Mouse (Mus musculus): ENCODE results near the gene Rtp2.

Gene Rtp2

DNA sequence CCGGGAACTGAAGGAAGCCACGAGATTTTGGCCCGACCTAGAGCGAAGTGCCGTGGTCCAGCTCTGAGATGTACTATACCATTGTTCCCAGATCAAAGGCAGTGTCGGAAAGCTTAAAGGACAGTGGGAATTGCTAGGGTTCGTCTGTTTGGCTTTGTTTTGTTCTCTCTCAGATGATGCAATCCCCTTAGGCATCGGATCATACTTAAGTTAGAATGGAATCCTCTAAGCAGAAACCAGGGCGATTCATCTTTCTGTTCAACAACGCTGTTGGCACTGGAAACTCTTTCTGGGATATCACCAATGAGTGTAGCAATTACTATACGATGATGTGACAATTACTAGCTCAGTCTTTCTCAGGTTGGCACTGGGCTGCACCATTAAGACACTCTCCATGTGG is at the start of gene Rtp2:
Rtp2 (minus strand) TSS at position 101 of the 400 bp plus-strand sequence.
- DNase-seq = no peak

DNA sequence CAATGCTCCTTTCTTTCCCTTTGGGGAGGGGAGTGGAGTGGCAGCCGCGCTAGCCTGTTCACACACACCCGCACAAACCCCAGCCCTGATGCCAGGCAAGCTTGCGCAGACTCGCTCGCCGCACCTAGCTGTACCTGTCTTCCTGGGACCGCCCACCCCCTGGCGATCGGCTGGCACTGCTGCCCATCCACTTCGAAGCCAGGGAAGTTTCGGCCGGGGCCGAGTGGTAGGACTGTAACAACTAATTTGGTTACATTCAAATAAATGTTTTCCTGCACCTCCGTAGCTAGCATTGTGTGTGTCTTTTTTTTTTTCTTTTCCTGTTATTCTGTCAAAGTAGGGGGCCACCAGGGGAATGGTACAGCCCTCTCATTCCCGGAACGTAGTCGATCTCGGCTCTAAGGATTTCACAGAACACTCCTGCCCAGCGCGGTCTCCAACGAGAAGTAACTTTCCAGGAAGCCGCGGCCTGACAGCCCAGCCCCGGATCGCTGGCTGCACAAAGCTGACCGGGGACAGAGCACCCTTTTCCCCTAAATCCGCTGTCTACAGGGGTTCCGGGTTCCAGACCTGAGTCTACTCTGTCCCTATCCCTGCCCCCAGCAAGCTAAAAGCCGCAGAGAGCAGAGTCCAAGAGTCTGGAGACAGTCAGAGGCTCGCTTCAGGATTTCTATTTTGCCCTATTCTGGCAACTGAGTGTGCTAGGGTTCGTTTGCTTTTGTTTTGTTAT is 49.0 kb upstream of the Rtp2 start:
- no peak for DNase-seq

DNA sequence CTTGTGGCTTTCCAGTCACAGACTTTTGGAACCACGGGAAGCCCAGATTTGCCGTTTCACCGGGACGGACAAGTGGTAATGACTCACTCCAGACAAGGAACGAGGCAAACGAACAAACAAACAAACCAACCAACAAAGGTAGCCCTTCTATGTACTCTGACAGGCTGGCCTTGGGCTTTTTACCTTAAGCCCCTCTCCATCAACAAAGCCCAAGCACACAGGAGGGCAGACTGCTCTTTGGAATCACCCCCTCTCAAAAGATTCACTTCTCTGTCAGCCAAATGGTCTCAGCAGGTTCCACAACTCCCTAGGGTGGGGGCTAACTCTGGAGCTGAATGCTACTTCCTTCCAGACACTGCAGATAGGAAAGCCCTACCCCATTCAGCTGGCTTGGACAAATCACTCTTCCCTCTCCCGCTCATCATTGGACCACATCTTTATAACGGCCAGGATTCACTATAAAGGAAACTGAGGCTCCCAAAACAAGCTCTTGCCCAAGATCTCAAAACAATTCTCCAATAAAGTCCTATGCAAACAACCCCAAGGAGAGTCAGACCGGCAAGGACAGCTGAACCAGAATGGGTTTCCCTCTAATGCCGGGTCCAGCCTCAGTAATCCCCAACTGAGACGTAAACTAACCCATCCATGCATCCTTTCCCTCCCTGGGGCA is 48.1 kb upstream of the Rtp2 start:
- DNase-seq = no peak

DNA sequence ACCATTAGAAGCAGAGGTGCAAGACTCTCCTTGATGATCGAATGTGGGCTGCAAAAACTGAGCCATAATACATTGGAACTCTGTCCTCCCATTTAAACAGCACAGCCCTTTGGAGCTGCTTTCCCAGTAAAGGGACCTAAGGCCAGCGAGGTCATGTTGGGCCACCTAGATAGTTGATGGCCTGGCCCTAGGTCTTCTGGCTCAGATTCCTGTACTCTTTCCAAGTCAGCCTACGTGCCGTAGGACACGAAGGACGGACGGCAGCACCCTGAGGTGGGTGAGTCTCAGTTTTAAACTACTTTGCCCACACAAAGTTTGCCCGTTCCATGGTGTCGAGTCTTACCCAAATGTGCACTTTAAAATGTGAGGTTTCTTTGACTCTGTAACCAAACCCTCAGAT is 47.3 kb upstream of the Rtp2 start:
- no peak for DNase-seq

DNA sequence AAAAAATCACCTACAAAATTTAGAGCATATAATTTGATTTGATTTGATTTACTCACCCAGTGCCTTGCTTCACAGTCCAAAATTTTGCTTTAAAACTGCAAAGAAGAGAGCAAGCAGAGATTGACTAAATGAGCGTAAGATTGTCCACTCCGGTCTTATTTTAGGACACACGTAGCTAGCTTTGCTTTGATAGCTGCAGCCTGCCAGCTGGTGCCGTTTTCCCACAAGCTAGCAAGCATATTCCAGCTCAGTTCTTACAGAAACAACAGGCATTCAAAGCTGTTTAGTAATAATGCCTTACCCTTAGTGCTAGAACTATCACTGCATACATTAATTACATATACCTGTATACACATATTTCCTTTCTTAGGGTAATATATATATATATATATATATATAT is 46.3 kb upstream of the Rtp2 start:
- DNase-seq = no peak

DNA sequence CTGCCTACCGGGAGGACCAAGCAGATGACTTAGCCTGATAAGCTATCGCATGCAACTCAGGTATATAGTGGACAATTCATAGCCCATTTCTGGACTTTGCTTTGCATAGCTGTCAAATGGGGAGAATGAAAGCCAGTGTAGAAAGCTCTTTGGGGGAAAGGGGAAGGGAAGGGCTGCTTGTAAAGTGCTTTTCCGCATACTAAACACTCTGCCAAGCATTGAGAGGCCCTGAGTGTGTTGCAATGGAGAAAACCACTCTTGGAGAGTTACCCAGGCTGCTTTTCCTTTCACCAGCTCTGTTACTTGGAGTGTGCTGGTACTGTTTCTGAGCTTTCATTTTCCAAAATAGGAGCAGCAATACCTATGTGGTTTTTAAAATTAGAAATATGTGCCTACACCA is 45.5 kb upstream of the Rtp2 start:
- no peak for DNase-seq

DNA sequence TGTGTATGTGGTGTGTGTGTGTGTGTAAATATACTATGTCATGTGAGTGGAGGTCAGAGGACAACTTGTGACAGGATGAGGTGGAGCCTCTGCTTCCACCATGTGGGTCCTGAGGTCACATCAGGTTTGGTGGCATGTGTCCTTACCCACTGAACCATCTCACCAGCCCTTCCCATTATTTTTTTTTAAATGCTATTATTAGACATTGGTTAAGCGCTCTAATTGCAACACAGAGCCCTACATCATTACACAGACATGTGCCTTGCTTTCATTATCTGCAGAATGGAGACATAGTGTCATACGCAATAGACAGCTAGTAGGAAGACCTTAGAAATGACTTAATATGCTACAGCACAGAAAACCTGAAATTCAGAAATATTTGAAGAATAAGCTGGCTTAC is 44.0 kb upstream of the Rtp2 start:
- DNase-seq = no peak

DNA sequence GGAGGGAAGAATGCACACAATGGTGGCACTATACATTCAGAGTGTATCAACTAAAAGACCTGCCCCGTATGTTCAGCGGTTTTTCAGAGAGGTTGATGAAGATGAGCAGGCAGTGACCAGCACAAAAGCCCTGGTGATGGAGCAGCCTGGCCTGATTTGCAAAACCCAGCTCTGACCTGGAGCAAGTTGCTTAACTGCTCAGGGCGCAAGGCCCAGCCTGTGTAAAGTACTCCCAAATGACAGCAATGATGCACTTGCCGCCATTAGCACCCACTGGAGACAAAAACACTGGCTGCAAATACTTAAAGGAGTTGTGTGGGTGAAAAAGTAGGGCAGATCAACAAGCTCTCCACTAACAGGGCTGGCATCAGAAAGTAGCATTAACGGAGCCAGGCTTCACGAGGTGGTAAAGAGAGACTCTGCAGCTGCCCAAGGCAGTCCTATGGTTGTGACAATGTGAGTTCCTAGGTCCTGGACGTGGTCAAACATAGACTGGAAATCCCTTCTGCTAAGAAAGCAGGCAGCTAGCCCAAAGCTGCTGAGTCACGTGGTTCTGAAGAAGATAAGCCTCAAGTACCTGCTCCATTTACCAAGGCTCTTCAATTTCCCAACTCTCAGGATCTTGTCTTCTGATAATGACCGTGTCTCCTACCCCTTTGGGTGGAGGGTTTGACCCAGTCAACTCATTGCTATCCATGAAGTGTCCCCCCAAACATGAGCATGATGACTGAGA is 41.6 kb upstream of the Rtp2 start:
- no peak for DNase-seq

DNA sequence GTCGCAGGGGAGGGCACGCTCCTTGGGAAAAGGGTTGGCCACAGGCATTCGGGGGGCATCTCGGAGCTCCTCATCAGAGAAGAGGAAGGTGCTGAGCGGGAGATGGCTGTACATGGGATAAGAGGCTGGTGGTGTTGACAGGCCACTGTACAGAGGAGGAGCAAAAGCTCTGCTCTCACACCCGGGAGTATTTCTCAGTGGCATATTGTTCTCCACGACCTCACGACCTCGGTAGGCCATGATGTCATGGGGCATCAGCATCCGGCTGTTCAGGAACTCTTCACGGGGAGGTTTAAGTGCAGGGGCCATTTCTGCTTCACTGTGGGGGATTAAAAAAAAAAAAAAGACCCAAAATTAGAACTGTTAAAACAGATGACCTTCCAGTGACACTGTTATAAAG is 40.7 kb upstream of the Rtp2 start:
- no peak for DNase-seq

DNA sequence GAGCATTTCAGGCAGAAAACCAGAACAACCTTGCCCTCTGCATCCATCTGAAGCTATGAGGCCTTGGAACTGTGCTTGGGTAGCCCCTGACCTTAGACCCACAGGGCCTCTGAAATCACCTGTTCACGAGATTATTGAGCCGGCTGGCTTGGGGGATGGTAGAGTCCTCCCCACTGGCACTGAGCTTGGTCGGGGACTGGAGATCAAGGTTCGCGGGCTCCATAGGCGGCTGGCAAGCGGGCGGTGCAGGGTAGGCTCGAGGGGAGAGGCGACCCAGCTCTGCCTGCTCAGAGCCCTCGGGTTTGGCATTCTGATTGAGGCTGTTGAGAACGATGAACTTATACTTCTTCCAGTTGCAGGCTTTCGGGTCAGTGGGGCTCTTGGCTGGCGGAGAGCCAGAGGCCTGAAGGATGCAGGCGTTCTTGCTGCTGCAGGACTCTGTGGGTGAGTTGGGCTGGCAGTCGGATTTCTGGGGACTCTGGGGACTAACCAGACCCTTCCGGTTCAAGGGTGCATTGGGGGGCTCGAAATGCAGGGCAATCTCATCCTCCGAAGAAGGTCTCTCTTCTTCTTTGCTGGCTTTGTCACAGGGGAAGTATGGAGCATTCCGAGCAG is 40.0 kb upstream of the Rtp2 start:
- DNase-seq = peak; percentile 32

DNA sequence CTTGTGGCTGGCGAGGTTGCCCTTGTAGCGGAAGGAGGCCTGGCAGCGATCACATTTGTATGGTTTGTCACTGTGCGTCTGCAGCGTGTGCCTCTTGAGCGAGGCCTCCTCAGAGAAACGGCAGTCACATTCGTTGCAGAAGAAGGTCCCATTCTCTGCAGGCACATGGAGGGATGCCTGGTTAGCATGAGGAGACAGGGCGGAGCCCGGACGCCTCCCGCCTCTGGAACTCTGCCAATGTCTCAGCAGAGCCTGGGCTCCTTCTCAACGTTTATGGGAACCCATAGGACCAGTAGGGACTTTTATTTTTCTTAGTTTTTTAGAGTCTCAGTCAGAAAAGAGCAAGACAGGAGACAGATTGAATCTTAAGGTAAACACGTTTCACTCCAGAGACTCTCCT is 37.7 kb upstream of the Rtp2 start:
- DNase-seq = no peak

DNA sequence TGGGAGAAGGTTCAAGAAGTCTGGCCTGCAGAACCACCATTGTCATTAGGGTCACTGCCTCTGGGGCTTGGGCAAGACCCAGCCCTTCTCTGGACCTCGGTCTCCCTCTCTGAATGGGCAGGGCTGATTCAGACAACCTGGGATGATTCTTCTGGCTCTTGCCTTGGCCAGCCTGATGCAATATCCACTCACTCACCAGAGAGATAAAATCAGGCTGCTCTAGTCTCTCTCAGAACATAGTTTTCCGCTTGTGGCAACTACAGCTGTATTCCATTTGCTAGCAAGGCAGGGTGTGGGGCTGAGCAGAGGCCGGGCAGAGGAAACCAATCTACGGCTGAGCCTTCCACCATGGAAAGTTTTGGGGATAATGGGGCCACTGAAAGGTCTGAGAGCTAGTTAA is 36.7 kb upstream of the Rtp2 start:
- DNase-seq = no peak

DNA sequence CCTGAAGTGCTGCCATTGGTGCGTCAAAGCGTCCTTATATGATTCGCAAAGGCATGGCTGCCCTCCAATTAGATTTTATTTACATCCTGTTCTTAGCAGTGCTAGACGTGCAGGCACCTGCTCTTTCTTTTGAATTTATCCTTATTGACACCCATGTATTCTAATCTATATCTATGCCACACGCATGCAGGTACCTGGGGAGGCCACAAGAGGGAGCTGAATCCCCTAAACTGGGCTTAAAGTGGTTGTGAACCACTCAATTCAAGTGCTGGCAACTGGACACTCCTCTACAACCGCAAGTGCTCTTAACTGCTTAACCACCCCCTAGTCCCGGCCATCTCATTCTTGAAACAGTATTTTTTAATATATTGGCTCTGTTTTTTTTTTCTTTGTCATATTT is 35.1 kb upstream of the Rtp2 start:
- no peak for DNase-seq

DNA sequence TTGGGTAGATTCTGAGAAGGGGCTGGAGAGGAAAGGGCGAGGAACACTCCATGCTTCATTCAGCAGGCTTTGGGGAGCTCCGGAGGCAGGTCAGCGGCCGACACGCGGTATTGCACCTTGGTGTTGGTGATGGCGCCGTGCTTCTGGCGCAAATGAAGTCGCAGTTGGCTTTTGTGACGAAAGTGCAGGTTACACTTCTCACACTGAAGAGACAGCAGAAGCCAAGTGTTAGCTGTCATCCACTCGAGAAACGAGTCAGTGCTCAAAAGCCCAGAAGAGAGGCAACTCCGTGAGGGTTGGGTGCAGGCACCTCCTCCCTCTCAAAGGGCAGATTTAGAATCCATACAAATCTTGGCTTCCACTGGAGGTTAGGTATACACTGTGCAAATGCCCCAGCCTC is 33.9 kb upstream of the Rtp2 start:
- DNase-seq = no peak

DNA sequence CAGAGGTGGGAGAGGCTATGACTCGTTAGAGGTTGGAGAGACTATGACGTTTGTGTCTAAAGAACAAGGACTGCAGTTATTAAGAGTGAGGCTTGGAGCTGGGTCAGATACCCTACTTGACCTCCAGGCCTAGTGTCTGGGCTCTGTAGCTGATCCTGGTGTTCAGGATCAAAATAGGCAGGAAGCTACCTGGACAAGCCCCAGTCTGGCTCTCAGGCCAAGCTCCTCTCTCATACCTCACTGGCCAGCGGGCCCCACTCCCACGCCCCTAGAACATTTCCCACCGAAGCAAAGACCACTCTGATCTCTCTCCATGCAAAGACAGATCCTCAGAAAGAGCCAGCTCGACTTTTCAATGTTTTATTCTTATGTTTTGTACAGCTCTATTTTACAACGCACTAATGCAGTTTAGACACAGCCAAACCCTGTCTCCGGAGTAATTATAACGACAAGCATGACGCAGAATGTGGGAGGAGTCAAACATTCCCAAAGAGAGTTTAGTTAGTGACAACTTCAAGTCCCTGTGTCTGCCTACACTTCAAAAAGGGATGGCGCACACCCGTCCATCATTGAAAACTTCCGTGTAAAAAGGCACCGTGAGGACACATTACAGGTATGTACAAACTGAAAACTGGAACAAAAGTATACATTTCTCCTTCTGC is 32.6 kb upstream of the Rtp2 start:
- DNase-seq = no peak

DNA sequence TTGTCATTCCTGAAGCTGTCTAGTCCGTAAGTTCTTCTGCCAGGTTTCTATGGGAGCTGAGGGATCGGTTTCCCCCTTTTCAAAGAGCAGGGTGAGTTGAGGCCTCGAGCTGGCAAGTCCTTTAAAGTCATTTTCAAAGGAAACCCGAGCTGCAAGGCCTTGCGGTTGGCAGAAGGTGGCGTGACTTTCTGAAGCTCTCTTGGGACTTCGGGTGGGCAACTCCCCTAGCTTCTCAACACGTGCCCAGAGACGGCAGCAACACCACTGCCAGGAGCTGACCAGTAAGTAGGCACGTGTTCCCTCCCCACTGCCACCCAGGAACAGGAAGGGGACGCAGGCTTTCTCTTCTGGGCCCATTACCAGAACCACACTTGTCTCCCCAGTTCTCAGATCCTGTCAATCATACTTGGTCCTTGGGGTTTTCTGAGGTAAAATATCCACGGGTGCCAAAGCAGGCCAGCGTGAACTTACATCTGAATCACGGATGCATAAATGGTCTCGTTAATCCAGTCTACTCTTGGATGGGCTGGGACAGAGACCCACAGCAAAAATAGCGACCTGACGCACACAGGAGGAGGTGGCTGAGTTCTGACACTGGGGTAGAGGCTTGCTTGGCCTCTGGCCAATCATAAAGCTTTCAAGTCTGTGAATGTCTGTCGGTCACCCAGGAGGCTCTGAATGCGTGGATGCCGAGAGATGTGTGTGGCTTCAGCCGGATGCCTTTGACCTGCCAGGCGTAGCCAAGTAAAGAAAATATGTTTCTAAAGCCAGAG is 31.9 kb upstream of the Rtp2 start:
- no peak for DNase-seq

DNA sequence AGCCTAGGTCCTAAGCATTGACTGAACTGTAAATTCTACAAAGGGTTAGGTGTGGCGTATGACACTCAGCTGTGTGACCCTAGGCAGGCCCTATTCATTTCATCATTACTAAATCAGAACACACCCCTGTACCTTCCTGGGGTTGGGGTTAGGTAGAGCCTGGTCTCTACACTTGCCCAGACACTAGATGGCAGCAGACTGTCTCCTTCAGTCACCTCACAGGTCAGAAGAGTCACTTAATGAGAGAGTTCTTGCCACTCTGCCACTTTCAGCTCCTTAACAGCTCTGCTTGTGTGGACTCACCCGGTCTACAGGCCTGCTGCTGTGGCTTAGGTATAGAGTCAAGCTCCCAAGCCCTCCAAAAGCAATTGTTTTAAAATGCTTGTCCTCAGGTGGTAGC is 30.2 kb upstream of the Rtp2 start:
- DNase-seq = no peak

DNA sequence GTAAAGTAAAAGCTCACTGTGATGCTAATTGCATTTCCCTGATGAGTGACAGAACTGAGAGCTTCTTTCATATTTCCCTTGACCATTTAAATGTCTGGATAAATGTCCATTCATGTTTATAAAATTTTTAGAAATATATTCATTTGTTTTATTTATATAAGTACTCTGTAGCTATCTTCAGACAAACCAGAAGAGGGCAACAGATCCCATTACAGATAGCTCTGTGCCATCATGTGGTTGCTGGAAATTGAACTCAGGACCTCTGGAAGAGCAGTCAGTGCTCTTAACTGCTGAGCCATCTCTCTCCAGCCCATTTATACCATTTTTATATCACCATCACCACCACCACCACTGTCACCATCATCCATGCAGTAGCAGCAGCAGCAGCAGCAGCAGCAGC is 26.7 kb upstream of the Rtp2 start:
- no peak for DNase-seq

DNA sequence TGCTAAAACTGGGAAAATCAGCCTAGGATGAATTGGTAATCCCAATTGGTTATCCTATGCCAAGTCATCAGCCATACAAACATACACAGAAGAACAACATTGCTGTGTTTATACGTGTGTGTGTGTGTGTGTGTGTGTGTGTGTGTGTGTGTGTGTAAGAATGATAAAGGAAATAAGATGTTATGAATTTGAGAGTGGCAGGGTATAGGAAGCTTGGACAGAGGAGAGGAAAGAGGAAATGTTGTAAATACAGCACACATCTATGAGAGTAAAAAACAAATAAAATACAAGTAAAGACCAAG is 21.7 kb upstream of the Rtp2 start:
- DNase-seq = no peak

DNA sequence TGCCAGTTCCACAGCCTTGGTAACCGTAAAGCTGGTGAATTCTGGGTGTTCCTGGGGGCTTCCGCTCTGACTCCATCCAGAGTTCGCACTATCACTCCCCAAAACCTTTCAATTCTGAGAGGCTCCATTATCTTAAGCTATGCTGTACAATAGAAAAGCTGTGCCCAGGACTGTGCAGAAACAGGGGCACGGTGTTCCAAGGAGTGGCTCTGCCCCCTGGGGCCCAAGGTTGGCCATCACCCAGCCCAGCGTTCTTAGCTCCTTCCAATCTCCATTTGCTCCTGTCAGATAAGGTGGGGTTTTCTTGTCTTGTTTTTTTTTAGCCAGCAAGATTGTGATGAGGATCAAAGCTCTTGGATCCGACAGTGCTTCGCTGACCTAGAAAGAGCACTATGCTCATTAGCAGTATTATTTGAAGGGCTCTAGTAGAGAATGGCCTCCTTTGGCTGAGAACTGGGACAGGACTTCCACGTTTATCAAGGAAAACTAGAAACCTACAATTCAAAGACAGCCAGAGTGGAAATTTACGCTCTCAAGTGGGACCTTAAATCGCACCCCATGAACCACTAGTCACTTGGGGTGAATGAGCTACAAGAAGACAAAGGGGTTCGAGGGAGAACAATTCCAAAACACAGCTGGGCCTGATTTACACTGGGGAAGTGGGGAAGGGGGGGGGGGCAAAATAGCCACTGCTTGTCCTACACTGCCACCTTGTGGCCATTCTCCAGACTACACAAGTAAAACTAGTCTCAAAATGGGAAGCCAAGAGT is 21.2 kb upstream of the Rtp2 start:
- DNase-seq = peak; percentile 42

DNA sequence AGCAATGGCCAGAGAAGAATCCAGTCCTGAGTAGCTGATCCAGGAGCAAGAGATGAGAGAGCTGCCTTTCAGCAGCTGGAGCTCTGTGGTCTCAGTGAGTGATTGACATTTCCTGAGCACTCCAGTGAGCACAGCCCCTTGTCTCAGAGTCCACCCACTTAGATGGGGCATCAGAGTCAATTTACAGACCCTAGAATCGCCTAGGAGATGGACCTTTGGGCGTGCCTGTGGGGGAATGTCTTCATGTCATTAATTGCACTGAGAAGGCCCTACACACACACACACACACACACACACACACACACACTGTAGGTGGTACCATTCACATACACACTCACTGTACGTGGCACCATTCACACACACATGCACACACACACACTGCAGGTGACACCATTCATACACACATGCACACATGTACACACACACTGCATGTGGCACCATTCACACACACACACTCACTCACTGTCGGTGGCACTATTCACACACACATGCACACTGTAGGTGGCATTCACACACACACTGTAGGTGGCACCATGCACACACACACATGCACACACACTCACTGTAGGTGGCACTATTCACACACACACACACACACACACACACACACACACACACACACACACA is 20.0 kb upstream of the Rtp2 start:
- DNase-seq = no peak

Measured in liver (tissue).